Mouse (Mus musculus) left cerebral cortex, postnatal 4 days (tissue): Measurements from ENCODE around the gene Nphs2. TPM values are rescaled to one million over a fixed set of nuclear protein-coding genes. Genes with fewer than 3 reads are reported as not detected.
"Not testable (repeated sequence)": the region's sequence is repeated elsewhere in the genome, so short reads cannot be mapped to it uniquely, and the experiment has no call there.

Experiments used
- DNase-seq: peaks from one replicate; pipeline ENCODE4 v3.0.0-alpha.2; 2022
- intact Hi-C: fragments of 180-260 bp; cut with DNase I; formaldehyde crosslinking; loops from one replicate; pipeline ENCODE4 v1.15.1; 2025
- total RNA-seq, 2 experiments: library from RNA; stranded (reverse); gene quantifications; 2 replicates each; pipeline ENCODE4 v1.2.3; 2021

Nphs2 gene
- total RNA-seq, result 1 to 10 TPM in 1 of 2 experiments, under 1 TPM in 1; 0.97 to 1.1 TPM

- no peak for DNase-seq
- intact Hi-C loops, result no loop called here
Measured at GRCm38 (mm10) chr1:156310630-156311029, at the start of gene Nphs2. Gene Nphs2, plus strand, starts transcription at chr1:156310727.

DNA sequence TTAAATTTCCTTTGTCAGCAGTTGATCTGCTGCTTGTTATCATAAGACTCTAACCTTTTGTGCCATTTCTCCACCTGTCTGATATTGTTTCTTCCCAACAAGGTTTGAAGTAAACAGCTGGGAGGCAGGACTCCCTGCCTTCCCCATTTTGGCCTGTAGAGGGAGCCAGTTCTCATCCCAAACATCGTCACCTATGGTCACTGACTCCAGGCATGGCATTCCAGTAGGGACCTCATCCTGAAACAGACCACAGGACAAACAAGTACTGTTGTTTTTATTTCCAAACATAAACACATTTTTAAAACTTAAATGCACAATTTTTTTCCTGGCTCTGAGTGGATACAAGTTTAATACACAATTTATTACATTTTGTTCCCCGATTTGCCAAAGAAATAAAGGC lies 47.2 kb upstream of the Nphs2 start:
- intact Hi-C loops, result no loop called here
- peak; percentile 53 for DNase-seq

DNA sequence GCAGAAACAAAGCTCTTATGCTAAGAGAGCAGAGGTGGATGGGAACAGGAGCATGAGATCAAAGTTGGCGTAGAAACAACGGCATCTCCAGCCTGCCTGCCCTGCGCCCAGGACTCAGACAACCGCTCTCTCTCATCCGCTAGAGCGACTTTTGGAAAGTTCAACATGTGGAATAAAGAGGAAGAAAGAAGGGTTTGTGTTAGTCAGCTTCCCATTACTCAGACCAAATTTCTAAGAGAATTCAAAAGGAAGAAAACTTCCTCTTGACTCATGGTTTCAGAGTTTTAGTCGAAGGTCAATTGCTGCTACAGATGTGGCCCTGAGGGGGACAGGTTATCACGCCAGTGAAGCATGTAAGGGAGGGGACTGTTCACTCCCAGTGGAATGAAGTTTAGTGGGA lies 46.6 kb upstream of the Nphs2 start:
- DNase-seq, result no peak
- intact Hi-C loops, result no loop called here

DNA sequence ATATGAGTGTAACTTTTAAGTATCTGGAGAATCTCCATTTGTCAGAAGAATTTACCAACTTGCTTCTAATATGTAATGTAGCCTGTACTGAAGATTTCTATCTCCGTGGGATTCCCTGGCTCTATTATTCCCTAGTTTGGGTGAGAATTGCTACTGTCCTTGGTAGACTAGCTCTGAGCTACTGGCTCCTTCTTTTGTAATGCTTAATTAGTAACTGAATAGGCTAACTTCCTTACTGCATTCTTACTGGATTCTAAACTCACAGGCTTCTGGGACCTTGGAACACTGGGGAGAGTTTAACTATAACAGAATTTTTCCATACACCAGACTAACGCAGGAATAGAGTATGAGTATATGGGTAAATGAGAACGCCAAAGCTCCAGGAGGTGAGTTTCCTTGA lies 42.0 kb upstream of the Nphs2 start:
- intact Hi-C loops, DNase-seq: not testable (repeated sequence)

DNA sequence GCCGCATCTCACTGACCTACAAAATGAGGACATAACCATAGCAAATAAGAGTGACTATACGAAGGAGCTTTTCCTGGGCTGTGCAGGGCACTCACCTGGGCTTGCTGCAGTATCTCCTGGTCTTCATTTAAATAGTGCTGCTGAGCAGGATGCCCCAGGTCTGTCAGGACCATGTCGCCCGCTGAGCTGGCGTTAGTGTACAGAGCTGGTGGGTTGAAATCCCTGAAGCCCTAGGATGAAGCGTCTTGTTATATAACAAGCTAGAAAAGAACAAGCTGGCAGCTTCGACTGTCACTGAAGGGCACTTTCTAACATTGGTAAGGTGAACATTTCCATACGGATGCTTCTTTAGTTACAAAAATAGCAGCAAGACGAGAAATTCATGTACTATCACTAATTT lies 40.1 kb upstream of the Nphs2 start:
- intact Hi-C loops, result no loop called here
- DNase-seq, result no peak

GRCm38 (mm10) chr1:156271654-156272053 lies 38.9 kb upstream of the Nphs2 start:
- intact Hi-C loops, result no loop called here
- DNase-seq, result no peak

GRCm38 (mm10) chr1:156273647-156274046 lies 36.9 kb upstream of the Nphs2 start:
- DNase-seq, result no peak
- intact Hi-C loops, result no loop called here

DNA sequence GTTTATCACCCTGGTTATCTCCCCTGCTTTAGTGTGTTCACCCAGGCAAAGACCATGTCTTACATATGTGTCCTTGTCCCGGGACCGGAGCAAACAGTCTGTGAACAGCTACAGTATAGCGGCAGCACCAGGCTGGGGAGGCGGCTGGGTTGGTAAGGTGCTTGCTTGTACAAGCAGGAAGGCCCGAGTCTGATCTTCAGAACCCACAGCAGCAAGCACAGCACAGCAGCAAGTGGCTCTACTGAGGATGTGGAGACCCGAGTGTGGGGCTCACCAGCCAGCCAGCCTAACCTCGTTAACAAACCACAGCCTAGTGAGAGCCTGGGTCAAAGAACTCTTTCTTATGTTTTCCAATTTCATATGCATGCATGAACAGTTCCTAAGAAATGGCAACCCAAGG lies 30.4 kb upstream of the Nphs2 start:
- DNase-seq, result no peak
- intact Hi-C loops, result no loop called here

GRCm38 (mm10) chr1:156284207-156284606 lies 26.3 kb upstream of the Nphs2 start:
- no peak for DNase-seq
- intact Hi-C loops, result no loop called here

GRCm38 (mm10) chr1:156284851-156285540 lies 25.5 kb upstream of the Nphs2 start:
- no peak for DNase-seq
- intact Hi-C loops, result no loop called here

GRCm38 (mm10) chr1:156285541-156285896 lies 25.0 kb upstream of the Nphs2 start:
- DNase-seq, result no peak
- intact Hi-C loops, result no loop called here

GRCm38 (mm10) chr1:156288556-156289221 lies 21.8 kb upstream of the Nphs2 start:
- DNase-seq, result no peak
- intact Hi-C loops, result no loop called here

GRCm38 (mm10) chr1:156289222-156289587 lies 21.3 kb upstream of the Nphs2 start:
- DNase-seq, intact Hi-C loops: not testable (repeated sequence)

DNA sequence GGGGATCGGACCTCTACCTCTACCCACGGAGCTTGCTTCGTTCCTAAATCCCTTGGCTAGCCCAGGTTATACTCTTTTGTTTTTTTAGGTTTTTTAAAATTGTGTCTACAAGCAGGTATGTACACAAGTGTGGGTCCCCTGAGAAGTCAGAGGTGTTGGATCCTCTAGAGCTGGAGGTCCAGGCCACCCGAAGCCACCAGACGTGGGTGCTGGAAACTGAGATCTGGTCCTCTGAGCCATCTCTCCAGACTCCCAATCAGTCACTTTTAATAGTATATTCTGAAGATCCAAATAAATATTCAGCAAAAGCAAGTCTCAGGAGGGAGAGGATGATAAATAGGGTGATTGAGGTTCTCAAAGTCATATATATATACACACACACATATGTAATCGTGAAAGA lies 20.5 kb upstream of the Nphs2 start:
- intact Hi-C loops, result no loop called here
- no peak for DNase-seq

- DNase-seq, result peak; percentile 39
- intact Hi-C loops, result no loop called here
Measured at GRCm38 (mm10) chr1:156302911-156303749, 7.4 kb upstream of the Nphs2 start, which contains the start of gene Tdrd5. Gene Tdrd5, minus strand, starts transcription at chr1:156303664.

- intact Hi-C loops, result no loop called here
- no peak for DNase-seq
Measured at GRCm38 (mm10) chr1:156308595-156308994, 1.9 kb upstream of the Nphs2 start.

DNA sequence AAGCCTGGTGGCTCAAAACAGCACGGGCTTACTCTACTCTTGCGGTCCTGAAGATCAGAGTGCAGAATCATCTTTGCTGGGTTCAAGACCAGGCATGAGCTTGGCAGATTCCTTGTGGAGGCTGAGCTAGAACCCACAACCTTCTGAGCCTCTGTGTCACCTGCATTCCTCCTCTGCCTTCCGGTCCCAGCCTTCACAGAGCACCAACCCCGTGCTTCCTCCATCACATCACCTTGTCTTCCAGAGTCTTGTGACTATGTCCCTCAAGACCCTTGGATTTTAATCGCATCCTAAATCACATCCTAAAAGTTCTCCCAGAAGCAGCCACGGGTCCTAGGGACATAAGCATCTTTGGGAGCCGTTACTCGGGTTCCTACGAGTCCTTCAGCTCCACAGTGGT lies 12.6 kb downstream of the Nphs2 start:
- intact Hi-C loops, result no loop called here

GRCm38 (mm10) chr1:156340847-156341246 lies 30.3 kb downstream of the Nphs2 start:
- no peak for DNase-seq
- intact Hi-C loops, result no loop called here

More for the DNA sequence above, 12.6 kb downstream of the Nphs2 start:
- DNase-seq, result no peak

- no peak for DNase-seq
- intact Hi-C loops, result no loop called here
Measured at GRCm38 (mm10) chr1:156344433-156344832, 33.9 kb downstream of the Nphs2 start.

- intact Hi-C loops, result no loop called here
- DNase-seq, result no peak
Measured at GRCm38 (mm10) chr1:156345633-156346032, 35.1 kb downstream of the Nphs2 start.

DNA sequence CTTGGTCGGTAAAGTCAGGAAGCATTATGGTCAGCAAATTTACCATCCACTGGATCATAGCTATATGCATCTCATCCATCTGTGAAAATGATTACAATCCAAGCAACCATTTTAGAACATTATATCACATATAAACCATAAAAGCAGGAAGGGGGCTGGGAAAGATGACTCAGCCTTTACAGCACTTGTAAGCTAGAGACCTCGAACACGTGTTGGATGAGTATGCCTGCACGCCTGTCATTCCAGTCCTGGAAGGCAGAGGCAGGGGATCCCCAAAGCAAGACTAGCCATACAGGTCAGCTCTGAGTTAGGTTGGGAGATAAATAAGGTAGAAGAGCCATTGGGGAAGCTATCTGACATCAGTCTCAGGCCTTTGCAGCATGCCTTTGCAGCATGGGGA lies 38.5 kb downstream of the Nphs2 start:
- intact Hi-C loops, result no loop called here
- no peak for DNase-seq

- intact Hi-C loops, result no loop called here
Measured at GRCm38 (mm10) chr1:156350441-156350840, 39.9 kb downstream of the Nphs2 start.

More at GRCm38 (mm10) chr1:156350441-156350840, 39.9 kb downstream of the Nphs2 start:
- no peak for DNase-seq
